Mouse (Mus musculus): ENCODE data around the gene Lmod1.

Lmod1 gene

DNA sequence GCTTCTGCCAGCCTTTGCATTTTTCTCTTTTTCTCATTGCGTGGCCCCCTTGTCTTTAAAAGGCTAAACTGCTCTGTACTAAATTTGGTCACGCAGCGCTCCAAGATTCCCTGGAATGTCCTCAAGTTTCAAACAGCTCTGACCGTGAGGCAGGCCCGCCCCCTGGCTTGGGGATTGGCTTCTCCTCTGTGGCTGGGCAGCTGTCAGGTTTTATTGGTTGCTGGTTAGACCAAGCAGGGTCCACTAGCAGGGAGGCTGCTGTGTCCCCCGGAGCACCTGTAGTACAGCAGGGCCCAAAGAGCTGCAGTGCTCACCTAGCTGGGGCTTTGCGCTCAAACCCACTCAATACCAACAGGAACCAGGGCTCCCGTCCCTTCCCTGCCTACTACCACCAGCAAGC, at the start of gene Lmod1:
Gene Lmod1 (plus strand): TSS at position 237 of the 400 bp plus-strand sequence.
- CTCF ChIA-PET, result interaction anchor here (0.8 kb wide), 1 partner anchor 98 kb away, joined by 3 read pairs; no protein-coding TSS in a partner anchor

DNA sequence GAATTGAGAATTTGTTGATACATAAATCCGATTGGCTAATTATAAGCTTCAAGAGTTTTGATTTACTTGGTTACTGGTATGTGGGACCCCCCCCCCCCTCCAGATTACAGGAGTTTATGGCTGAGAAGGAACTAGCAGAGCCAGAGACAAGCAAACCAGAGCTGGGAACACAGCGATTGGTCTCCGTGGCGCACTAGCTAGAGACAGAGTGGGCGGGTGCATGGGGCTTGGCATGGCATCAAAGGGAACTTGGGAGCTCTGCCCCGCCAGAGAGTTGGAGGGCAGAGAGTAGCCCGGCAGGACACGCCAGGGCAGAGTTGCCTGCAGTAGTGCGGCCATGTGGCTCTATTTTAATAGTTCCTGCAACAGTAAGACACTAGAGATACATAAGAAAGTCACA, 44.0 kb upstream of the Lmod1 start:
- CTCF ChIA-PET, result no interaction called here

DNA sequence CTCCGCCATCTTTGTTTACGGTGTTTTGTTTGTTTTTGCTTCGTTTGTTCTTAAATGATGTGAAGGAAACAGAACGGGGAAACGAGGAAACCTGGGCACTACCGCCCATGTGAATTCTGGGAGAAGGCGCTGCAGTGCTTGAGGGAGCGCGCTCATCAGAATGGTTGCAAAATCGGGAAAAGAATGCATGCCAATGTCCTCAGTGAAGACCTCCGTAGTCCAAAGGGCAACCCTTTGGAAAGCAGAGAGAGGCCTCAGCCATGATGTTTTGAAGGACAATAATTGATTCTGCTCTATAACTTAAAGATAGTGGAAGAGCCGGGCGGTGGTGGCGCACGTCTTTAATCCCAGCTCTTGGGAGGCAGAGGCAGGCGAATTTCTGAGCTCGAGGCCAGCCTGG, 42.8 kb upstream of the Lmod1 start:
- CTCF ChIA-PET, result no interaction called here

DNA sequence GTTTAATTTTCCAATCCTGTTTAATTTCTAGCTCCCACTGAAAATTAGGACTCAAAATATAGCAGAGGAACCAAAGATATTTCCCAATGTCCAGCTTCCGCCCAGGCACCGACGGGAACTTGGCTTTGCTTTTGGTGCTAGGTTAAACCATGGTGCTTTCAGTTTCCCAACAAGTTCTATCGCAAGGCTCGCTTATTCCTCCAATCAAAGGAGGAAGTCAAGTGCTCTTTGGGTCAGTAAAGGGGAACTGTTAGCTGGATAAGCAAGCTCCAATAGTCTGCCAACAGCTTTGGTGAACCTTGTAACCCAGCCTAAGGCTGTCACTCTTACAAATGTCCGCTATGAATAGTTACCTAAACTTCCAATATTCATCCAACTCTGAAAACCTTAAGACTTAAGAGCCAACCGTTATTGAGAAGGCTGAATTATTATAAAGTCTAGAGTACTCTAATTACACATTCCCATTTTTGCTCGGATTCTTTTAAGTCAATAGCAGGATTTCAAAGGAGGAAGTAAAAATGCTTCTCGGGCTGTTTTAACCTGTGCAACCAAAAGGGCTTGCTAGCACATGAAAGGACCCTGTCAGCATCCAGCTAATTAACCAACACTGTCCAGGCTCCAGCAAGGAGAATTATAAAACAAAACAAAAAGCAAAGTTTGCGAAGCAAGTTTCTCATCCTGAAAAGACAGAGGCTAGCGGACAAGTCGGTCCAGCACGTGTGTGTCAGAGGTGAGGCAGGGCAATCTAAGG, 41.9 kb upstream of the Lmod1 start:
- CTCF ChIA-PET, result no interaction called here

- CTCF ChIA-PET, result no interaction called here
Measured at GRCm38 (mm10) chr1:135283287-135283825, 41.3 kb upstream of the Lmod1 start.

GRCm38 (mm10) chr1:135283826-135284291, 40.7 kb upstream of the Lmod1 start, which contains the start of gene Rnpep:
Rnpep (minus strand) TSS chr1:135284084.
- CTCF ChIA-PET, result no interaction called here

- CTCF ChIA-PET, result no interaction called here
Measured at GRCm38 (mm10) chr1:135286311-135286710, 38.3 kb upstream of the Lmod1 start.

GRCm38 (mm10) chr1:135290908-135291307, 33.7 kb upstream of the Lmod1 start:
- CTCF ChIA-PET, result no interaction called here

DNA sequence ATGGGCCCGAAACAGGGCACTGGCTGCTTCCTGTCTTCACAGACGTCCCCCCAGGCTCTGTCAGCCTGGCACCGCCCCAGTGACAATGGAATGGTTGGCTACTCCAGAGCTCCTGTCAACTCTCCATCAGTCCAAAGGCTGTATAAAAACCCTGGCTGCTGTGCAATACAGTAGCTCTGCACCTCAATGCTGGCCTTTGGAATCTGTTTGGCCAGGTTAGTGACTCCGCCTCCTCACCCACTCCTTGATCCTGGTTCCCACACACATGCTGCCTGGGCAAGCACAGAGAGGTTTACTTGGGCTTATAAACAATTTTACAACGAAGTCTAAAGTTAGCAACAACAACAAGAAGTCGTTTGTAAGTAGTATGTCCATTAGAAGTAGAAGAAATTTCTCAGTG, 13.3 kb upstream of the Lmod1 start:
- CTCF ChIA-PET, result interaction anchor here (0.8 to 1.0 kb wide), 2 partner anchors 9 to 66 kb away, joined by 3 to 6 read pairs; no protein-coding TSS in a partner anchor

- CTCF ChIA-PET, result no interaction called here
Measured at GRCm38 (mm10) chr1:135312201-135312600, 12.4 kb upstream of the Lmod1 start.

- CTCF ChIA-PET, result interaction anchor here (0.7 kb wide), 1 partner anchor 1483 kb away, joined by 3 read pairs; no protein-coding TSS in a partner anchor
Measured at GRCm38 (mm10) chr1:135313284-135314031, 11.1 kb upstream of the Lmod1 start, which contains the start of gene Timm17a. Timm17a (minus strand) TSS chr1:135313778.

DNA sequence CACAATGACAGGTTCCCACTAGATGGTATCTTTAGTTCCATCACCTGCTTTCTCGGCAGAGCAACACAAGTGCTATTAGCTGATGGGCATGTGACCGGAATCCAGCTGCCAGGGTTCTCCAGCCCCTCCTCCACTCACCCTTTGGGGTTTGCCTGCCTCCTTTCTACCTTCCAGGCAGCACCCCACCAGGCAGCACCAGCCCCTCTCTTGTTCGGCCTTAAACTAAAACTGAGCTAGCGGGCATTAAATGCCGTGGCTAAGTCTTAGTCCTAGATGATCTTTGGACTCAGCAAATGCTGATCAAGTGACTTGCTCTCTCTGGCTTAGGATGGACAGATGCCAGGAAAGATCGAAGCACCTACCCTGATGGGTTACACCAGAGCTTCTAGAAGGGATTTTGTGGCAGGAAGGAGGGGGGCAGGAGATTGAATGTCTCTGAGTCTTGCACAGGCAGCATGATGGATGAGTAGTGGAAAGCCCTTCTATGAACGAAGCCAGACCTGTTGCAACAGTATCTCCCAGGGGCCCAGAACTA, 1.2 kb upstream of the Lmod1 start:
- CTCF ChIA-PET, result no interaction called here

- CTCF ChIA-PET, result no interaction called here
Measured at GRCm38 (mm10) chr1:135325934-135326333, 1.3 kb downstream of the Lmod1 start.

DNA sequence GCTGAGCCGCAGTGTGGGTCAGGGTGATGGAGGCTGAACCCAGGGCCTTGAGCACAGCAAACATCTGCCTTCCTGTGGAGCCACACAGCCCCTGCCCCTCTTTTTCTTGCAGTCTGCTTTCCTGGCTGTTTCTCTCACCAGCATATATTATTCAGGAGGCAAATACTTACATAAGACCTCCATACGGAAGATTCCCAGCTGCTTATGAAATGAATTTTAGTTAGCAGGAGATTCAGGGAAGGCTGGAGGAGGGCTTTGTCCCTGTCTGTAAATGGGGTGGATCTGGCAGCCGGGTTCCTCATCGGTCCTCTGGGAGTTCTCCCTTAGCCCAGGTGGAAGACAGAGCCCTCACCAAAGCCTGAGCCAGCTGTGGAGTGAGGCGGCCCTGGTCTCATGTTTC, 3.8 kb downstream of the Lmod1 start:
- CTCF ChIA-PET, result no interaction called here

GRCm38 (mm10) chr1:135330578-135330977, 6.0 kb downstream of the Lmod1 start:
- CTCF ChIA-PET, result no interaction called here

DNA sequence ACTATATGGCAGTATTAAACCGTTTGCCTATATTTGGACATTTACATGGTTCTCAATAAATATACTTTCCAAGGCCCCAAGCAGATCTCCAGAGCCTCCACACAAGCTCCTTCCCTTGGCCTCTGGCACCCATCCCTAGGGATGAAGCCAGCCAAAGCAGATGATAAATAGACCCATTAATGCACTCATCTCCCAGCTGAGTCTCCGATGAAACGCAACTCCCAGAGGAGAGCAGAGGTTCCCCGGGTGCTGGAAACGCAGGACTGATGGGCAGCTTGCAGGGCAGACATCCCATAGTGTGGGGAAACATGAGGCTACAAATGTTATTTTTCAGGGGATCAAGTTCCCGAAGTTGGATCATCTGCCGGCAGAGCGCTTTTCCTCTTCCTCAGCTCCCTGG, 17.3 kb downstream of the Lmod1 start:
- CTCF ChIA-PET, result no interaction called here

GRCm38 (mm10) chr1:135344026-135344425, 19.4 kb downstream of the Lmod1 start:
- CTCF ChIA-PET, result interaction anchor here (0.6 kb wide), 1 partner anchor 143 kb away, joined by 3 read pairs; no protein-coding TSS in a partner anchor

- CTCF ChIA-PET, result no interaction called here
Measured at GRCm38 (mm10) chr1:135346891-135347290, 22.3 kb downstream of the Lmod1 start.

DNA sequence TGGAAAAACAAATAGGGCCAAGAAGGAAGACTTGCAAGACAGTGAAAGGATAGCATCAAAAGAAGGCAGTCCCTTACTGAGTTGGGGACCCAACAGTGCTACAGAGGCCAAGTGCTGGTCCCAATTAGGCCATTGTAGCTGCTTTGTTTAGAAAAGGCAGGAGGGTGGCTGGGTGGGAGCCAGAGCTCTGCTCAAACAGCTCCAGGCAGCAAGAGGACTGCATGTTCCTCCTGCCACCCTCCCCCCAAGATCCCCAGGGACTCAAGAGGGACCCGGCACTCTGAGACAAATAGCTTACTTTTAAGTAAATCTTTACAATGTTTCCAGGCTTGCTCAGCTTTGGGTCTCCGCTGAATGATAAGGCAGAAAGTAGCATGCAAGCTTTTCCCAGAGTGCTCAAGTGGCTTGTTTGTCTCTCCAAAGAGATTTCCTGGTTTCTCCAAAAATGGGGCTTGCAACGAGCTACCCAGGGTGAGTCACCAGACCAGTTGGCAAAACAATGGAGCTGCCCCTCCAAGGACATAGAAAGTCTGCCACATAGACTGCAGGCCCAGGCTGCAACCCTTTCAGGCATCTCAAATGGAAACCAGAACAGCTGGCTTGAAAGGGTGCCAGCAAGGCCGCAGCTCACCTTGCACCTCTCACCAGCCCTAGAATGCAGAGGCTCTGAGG, 23.0 kb downstream of the Lmod1 start:
- CTCF ChIA-PET, result interaction anchor here (0.7 kb wide), 1 partner anchor 583 kb away, joined by 15 read pairs; no protein-coding TSS in a partner anchor

DNA sequence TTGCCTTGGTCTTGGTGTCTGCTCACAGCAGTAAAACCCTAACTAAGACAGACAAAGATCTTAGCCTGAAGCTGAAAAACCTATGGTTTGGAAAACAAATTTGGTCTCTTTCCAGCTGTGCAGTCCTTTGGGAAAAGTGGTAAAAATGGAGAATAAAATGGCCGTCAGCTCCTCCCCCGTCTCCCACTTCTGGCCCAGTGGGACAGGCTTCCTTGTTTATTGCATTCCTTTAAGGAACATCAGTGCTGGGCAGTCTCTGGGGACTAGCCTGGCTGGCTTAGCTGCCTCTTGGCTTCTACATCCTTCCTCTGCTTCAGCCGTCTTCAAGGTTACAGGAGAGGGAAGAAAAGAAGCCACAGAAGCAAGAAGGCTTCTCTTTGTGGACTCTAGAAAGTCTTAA, 27.3 kb downstream of the Lmod1 start:
- CTCF ChIA-PET, result no interaction called here

DNA sequence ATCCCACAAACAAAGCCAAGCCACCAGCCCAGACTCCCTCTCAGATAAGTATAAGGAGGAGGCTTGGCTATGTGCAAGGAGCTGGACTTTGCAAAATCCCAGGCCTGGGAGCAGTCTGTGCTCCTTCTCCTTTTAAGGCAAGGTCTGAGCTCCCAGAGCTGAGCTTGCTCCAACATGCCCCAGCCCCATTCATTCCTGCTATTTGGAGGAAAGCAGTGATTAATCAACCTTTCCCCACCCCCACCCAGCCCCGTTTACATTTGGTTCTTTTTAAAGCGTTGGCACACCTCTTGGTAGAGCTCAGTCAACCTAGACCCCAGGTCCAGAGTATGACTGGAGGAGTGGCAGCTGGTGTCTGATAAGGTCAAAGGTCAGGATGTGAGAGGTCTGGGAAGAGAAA, 34.5 kb downstream of the Lmod1 start:
- CTCF ChIA-PET, result interaction anchor here (0.6 kb wide), 1 partner anchor 1628 kb away, joined by 4 read pairs; no protein-coding TSS in a partner anchor

DNA sequence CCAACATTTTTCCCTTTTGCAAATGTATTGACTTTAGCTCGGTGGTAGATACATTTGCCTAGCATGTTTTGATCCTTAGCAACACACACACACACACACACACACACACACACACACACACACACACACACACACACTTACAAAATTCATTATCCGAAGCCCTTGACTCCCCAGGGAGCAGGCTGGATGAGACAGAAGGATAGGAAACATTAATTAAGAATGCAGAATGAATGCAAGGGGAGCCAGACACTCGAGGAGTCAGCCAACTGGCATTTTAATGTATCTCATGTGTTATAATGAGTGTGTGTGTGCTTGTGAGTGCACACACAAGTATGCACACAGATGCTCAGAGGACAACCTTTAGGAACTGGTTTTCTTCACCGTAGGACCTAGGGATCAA, 36.9 kb downstream of the Lmod1 start:
- CTCF ChIA-PET, result no interaction called here

All from spleen, embryonic (tissue).